Mouse (Mus musculus): ENCODE measurements around the gene Adamts18.

DNA sequence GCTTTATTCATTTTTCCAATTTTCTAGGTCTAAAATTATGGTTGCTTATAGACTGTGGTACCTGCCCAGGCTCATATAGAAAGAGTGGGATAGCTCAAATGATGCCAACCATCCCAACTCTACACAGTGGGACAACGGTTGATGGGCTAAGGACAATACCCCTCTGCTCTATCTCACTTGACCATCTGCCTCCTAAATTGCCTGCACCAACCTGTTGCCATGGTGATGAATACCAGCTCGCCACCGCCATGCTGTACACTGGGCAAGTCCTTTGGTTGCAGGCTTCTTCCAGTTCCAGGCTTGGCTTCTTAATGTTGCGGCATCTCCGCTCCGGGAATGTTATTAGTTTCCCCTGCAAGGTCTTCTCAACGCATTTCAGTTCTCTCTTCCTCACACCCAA lies 143.6 kb downstream of the Adamts18 start:
- TF ChIP-seq CTCF (IDR thresholded peaks at IDR 0.05; ENCODE audit: low read depth) = no peak
- no peak for TF ChIP-seq EP300 (IDR thresholded peaks at IDR 0.05; ENCODE audit: low read depth)
